Mouse (Mus musculus): ENCODE results near the gene Bub1b.

- TF ChIP-seq CTCF (IDR thresholded peaks at IDR 0.05; ENCODE audit: control insufficient read depth, insufficient read depth, insufficient read length), result no peak
- no peak for TF ChIP-seq USF1 (IDR thresholded peaks at IDR 0.05; ENCODE audit: low read depth)
- peak; percentile 8 for TF ChIP-seq MAX (IDR thresholded peaks at IDR 0.05)
These were observed 48.2 kb upstream of the Bub1b start, which contains the start of gene Bmf for GRCm38 (mm10) chr2:118549507-118550473.

Measured in C2C12 (cell line).